Mouse (Mus musculus) limb, embryonic 12.5 days (tissue): ENCODE data around the gene Csn1s2b. TPM values are rescaled to one million over a fixed set of nuclear protein-coding genes. Genes with fewer than 3 reads are reported as not detected.
"Not testable (repeated sequence)": the region's sequence is repeated elsewhere in the genome, so short reads cannot be mapped to it uniquely, and the experiment has no call there.

ENCODE experiments used
- ATAC-seq: fragments of 200-750 bp; cut with Nextera tagmentation; 2 replicates; pipeline ENCODE4 v1.8.0; 2017; ENCODE audit warnings: low read depth, moderate TSS enrichment; ENCODE audit not compliant: insufficient number of reproducible peaks, insufficient read depth, low FRiP score, low TSS enrichment
- H3K27ac ChIP-seq: fragments of 300-500 bp; sonication (generic); 2 replicates; pipeline ENCODE4 v1.5.1; 2016; ENCODE audit warnings: mild to moderate bottlenecking, moderate library complexity
- H3K27me3 ChIP-seq: fragments of 300-500 bp; sonication (generic); 2 replicates; pipeline ENCODE4 v1.6.1; 2016; ENCODE audit warnings: mild to moderate bottlenecking, moderate library complexity
- H3K36me3 ChIP-seq: fragments of 300-500 bp; sonication (generic); 2 replicates; pipeline ENCODE4 v1.6.1; 2016; ENCODE audit warnings: mild to moderate bottlenecking, moderate library complexity
- H3K4me1 ChIP-seq: fragments of 300-500 bp; sonication (generic); replicated peaks from 2 replicates; pipeline ENCODE4 v1.6.1; 2016
- H3K4me2 ChIP-seq: fragments of 300-500 bp; sonication (generic); 2 replicates; pipeline ENCODE4 v1.6.1; 2016; ENCODE audit warnings: mild to moderate bottlenecking, moderate library complexity
- H3K4me3 ChIP-seq: fragments of 300-500 bp; sonication (generic); replicated peaks from 2 replicates; pipeline ENCODE4 v1.5.1; 2016; ENCODE audit warnings: mild to moderate bottlenecking
- H3K9ac ChIP-seq: fragments of 300-500 bp; sonication (generic); replicated peaks from 2 replicates; pipeline ENCODE4 v1.6.1; 2016; ENCODE audit warnings: mild to moderate bottlenecking, moderate library complexity
- H3K9me3 ChIP-seq: fragments of 300-500 bp; sonication (generic); 2 replicates; pipeline ENCODE4 v1.6.1; 2016; ENCODE audit warnings: mild to moderate bottlenecking, moderate library complexity
- WGBS: fragments of 180-500 bp; shearing (Covaris S2); methylation state at CpG from one replicate; pipeline ENCODE4 v1.1.7; 2016; 5-methylcytosine and 5-hydroxymethylcytosine counted together
- polyA plus RNA-seq: library from polyadenylated mRNA; unstranded; fragments of >200 nt; fragmentation: Nextera tagmentation; extraction: Ambion mirVana; gene quantifications from 2 replicates; pipeline ENCODE4 v1.2.1, GENCODE M21; 2016

The Csn1s2b gene
- not detected in 2 replicates for polyA plus RNA-seq

DNA sequence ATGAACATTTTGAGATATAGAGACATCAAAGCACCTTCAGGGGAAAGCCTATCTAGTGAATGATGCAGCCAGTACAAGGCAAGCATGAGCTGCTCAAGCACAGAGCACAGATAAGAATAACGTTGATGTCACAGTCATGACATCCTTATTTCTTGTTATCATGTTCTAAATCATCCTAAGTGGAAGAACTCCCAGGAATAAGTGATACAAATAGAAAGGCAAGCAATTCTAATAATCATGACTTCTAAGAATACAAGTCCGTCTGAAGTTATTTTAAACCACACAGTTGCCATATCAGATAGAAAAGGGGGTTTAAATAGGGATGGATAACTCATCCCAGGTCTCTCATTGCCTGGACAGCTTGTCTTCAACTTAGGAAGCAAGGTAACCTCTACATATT is at the start of gene Csn1s2b:
Csn1s2b (plus strand) TSS at position 301 of the 400 bp plus-strand sequence.
- Histone ChIP-seq H3K4me2 (no peak within 1 kb of the TSS), H3K4me1 (no peaks in the 10 kb centered on the region), H3K27me3 (no peaks in the 10 kb centered on the region), H3K4me3 (no peak within 1 kb of the TSS), H3K9me3 (no peaks in the 10 kb centered on the region), H3K9ac (no peak within 1 kb of the TSS), H3K27ac (no peak within 1 kb of the TSS), H3K36me3 (no peaks in the 10 kb centered on the region)
- WGBS, result 69% methylated on average over 2 of the region's 2 CpGs
- ATAC-seq, result no peak

DNA sequence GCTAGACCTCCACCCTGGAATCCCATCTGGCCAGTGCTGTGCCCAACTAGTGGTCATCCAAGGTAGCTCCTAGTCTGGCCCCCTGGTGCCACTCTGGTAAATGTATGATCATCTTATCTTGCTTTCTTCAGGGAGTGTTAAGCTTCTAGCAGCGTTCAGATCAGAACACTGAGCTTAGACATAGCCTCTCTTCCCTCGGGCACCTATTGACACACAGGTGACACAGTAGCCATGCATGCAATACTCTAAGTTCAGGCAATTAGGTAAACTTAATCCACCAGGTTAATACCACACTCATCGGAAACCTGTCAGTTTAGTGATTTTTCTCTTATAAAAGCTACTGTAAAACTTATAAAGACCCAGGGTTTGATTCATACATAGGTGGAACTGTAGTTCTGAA is 43.3 kb upstream of the Csn1s2b start:
- WGBS, result 84% methylated on average over 3 of the region's 3 CpGs
- no peaks in the 10 kb centered on the region for H3K36me3 ChIP-seq
- H3K4me2 ChIP-seq, result no peak overlapping the region
- H3K4me1 ChIP-seq, result no peaks in the 10 kb centered on the region
- no peak overlapping the region for H3K27ac ChIP-seq
- no peak overlapping the region for H3K9ac ChIP-seq
- no peaks in the 10 kb centered on the region for H3K27me3 ChIP-seq
- H3K4me3 ChIP-seq, result no peak overlapping the region
- ATAC-seq, result no peak
- H3K9me3 ChIP-seq, result no peaks in the 10 kb centered on the region

DNA sequence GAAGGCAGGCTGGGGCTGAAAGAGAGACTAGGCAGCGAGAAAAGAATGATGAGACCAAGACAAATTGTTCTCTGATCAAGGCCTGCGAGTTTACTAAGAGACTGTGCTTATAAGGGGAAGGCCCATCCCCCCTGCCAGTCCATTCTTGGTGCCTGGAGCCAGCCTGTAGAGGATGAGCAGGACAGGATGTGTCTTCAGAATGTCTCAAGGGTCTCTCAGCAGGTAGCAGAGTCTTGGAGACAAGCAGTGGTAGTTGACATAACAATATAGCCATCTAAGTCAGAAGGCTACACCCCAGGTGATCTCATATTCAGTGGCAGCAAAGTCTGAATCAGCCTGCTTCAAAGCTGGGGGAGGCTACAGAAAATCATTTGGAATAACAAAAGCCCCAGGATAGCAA is 35.7 kb upstream of the Csn1s2b start:
- H3K9ac ChIP-seq, H3K4me1 ChIP-seq, H3K4me3 ChIP-seq, H3K27ac ChIP-seq, ATAC-seq, H3K9me3 ChIP-seq, H3K4me2 ChIP-seq, H3K27me3 ChIP-seq, H3K36me3 ChIP-seq: not testable (repeated sequence)
- WGBS, result 56% methylated on average over 2 of the region's 2 CpGs

DNA sequence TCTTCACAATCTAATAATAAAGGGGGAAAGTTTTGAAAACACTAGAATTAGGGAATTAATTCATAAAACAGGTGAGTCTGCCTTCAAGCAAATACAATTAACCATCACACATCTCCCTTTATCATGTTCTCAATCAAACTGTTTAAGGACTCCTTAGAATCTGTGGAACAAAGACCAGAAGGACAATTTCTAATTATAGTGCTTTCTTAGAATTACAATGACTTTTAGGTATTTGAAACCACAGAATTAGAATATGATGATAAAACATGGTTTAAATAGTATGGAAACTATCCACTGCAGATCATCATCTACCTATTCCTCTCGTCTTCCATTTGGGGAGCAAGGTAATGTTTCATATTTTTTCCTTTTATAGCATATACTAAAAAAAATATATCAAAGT is 33.6 kb upstream of the Csn1s2b start, which contains the start of gene Csn1s2a:
Csn1s2a (plus strand) TSS at position 301 of the 400 bp plus-strand sequence.
- no peak within 1 kb of the TSS for H3K4me2 ChIP-seq
- no peaks in the 10 kb centered on the region for H3K4me1 ChIP-seq
- H3K27me3 ChIP-seq, result no peaks in the 10 kb centered on the region
- no peaks in the 10 kb centered on the region for H3K36me3 ChIP-seq
- no peak within 1 kb of the TSS for H3K27ac ChIP-seq
- WGBS, result 78% methylated on average over 1 of the region's 1 CpGs
- ATAC-seq, result no peak
- H3K9ac ChIP-seq, result no peak within 1 kb of the TSS
- no peaks in the 10 kb centered on the region for H3K9me3 ChIP-seq
- no peak within 1 kb of the TSS for H3K4me3 ChIP-seq

DNA sequence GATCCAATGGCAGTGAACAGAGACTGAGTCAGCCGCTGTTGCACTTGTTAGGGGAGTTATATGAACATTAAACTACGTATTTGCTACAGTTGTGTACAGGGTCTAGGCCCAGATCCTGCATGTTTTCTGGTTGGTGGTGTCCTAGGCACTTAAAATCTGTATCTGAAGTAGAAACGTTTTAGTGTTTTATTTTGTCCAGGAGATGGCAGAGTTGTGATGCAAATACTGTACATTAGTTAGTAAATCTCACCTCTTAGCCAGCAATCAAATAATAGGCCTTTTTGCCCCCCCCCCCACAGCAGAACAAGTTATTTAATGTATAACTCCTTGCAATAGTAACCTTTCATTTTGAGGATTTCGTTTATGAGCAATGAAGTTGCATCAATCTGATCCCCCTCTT is 25.2 kb upstream of the Csn1s2b start:
- Histone ChIP-seq H3K9me3 (no peaks in the 10 kb centered on the region), H3K27ac (no peak overlapping the region), H3K4me1 (no peaks in the 10 kb centered on the region), H3K36me3 (no peaks in the 10 kb centered on the region), H3K27me3 (no peaks in the 10 kb centered on the region), H3K4me3 (no peak overlapping the region), H3K9ac (no peak overlapping the region), H3K4me2 (no peak overlapping the region)
- WGBS, result 55% methylated on average over 4 of the region's 4 CpGs
- ATAC-seq, result no peak

DNA sequence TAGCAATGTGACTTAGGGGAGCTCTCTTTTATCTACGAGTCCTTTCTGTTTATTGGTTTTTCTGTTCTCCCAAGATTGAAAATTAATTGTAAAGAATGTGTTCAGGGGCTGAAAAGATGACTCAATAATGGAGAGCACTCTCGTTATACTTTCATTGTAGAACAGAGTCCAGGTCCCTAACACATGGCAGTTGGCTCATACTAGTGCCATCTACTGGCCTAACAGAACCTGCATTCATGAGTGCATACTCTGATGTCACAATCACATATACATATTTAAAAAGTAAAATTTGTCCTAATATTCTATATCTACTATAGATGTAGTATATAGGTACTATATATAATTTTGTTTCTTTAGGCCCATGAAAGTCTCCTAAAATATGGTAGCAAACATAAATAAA is 1.4 kb downstream of the Csn1s2b start:
- no peaks in the 10 kb centered on the region for H3K9me3 ChIP-seq
- ATAC-seq, result no peak
- no peak overlapping the region for H3K4me2 ChIP-seq
- H3K4me1 ChIP-seq, result no peaks in the 10 kb centered on the region
- 63% methylated on average over 2 of the region's 2 CpGs for WGBS
- H3K36me3 ChIP-seq, result no peaks in the 10 kb centered on the region
- H3K27me3 ChIP-seq, result no peaks in the 10 kb centered on the region
- H3K4me3 ChIP-seq, result no peak overlapping the region
- no peak overlapping the region for H3K9ac ChIP-seq
- H3K27ac ChIP-seq, result no peak overlapping the region

DNA sequence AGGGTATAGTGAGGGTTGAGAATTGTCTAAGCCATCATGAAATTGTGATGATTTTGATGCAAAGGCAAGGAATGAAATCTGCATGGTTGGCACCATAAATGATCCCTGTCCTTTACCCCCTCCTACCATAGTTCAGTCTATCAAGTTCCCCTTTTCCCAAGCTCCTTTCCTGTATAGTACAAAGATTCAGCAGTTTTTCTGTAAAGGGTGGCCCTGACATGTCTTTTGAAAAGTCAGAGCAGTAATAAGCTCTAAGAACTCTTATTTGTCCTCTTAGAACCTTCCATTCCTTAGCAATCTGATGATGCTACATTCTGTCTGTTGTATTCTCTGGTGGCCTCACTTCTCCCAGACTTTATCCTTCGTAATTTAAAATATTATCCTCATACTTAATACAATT is 17.5 kb downstream of the Csn1s2b start, which contains the start of gene Prr27:
Prr27 (plus strand) TSS at position 301 of the 400 bp plus-strand sequence.
- 72% methylated on average over 1 of the region's 1 CpGs for WGBS
- H3K4me3 ChIP-seq, result no peak within 1 kb of the TSS
- H3K9me3 ChIP-seq, result no peaks in the 10 kb centered on the region
- H3K27me3 ChIP-seq, result no peaks in the 10 kb centered on the region
- H3K27ac ChIP-seq, result no peak within 1 kb of the TSS
- H3K9ac ChIP-seq, result no peak within 1 kb of the TSS
- H3K36me3 ChIP-seq, result no peaks in the 10 kb centered on the region
- no peak within 1 kb of the TSS for H3K4me2 ChIP-seq
- no peaks in the 10 kb centered on the region for H3K4me1 ChIP-seq
- ATAC-seq, result no peak

DNA sequence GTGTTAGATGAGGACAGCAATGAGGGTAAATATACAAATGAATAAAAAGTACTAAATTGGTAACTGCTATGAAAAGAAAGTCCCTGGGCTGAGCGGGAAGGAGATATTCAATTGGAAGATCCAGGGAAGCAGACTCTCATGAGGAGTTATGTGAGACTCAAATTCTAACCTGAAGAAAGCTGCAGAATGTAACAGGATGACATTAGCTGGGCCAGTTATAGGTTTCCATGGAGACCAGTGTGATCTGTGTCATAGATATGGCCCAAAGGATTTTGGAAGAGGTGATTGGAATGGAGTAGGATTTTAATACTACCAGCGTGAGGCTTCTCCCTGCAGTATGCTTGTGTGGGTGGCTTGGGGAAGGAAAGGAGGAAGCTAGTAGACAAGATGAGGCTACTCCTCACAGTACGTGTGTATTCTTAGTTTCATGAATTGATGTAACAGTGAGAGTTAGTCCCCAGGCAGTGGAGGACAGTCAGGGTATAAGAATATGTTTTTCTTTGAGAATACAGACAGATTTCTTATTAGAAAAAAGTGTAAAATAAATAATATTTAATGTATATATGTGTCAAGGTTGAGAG is 47.3 kb downstream of the Csn1s2b start:
- no peaks in the 10 kb centered on the region for H3K4me1 ChIP-seq
- no peak overlapping the region for H3K4me2 ChIP-seq
- ATAC-seq, result no peak
- H3K4me3 ChIP-seq, result no peak overlapping the region
- no peak overlapping the region for H3K9ac ChIP-seq
- no peaks in the 10 kb centered on the region for H3K36me3 ChIP-seq
- H3K9me3 ChIP-seq, result no peaks in the 10 kb centered on the region
- no peaks in the 10 kb centered on the region for H3K27me3 ChIP-seq
- H3K27ac ChIP-seq, result no peak overlapping the region
- WGBS, result 83% methylated on average over 3 of the region's 3 CpGs

DNA sequence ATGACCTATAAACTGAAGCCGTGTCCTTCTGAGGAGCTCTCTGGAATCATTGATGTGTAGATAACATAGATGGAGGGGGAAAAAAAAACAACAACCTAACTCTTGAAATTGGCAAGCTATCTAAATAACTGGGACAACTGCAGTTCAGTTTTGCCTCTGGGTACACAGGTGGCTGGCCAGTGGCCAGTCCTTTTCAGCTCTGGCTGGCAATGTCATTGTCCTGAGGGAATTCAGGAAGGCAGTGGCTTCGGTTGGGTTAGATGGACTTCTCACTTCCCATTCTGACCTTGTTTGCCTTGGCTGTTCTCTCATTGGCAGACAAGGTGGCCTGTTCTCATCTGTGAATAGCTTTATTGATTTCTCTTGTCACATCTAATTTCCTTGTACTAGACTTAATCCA is 62.2 kb downstream of the Csn1s2b start:
- 75% methylated on average over 2 of the region's 2 CpGs for WGBS
- ATAC-seq, result no peak

DNA sequence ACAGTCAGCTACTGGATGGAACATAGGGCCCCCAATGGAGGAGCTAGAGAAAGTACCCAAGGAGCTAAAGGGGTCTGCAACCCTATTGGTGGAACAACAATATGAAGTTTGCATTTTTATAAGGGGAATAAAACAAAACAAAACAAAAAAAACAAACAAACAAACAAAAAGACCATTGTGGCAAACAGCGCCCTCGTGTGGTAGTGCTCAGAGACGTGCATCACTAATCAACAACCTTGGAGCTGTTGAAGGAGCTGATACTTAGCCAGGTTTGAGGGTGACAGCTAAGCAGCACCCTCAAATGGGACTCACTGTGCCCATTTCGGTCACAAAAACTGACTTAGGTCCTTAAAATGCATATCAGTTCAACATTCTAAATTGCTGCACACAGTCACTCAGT is 63.5 kb downstream of the Csn1s2b start:
- Histone ChIP-seq H3K4me1 (no peaks in the 10 kb centered on the region), H3K27me3 (no peaks in the 10 kb centered on the region), H3K9ac (no peak overlapping the region), H3K36me3 (no peaks in the 10 kb centered on the region), H3K27ac (no peak overlapping the region), H3K9me3 (no peaks in the 10 kb centered on the region), H3K4me3 (no peak overlapping the region), H3K4me2 (no peak overlapping the region)
- WGBS, result 38% methylated on average over 4 of the region's 4 CpGs
- ATAC-seq, result no peak

More for the DNA sequence above, 62.2 kb downstream of the Csn1s2b start:
- no peak overlapping the region for H3K4me2 ChIP-seq
- H3K27ac ChIP-seq, result no peak overlapping the region
- H3K9ac ChIP-seq, result no peak overlapping the region
- H3K27me3 ChIP-seq, result no peaks in the 10 kb centered on the region
- H3K36me3 ChIP-seq, result no peaks in the 10 kb centered on the region
- H3K4me1 ChIP-seq, result no peaks in the 10 kb centered on the region
- no peaks in the 10 kb centered on the region for H3K9me3 ChIP-seq
- H3K4me3 ChIP-seq, result no peak overlapping the region
